Mouse (Mus musculus): ENCODE data around the gene Prkar2b. TPM values are rescaled to one million over a fixed set of nuclear protein-coding genes. Genes with fewer than 3 reads are reported as not detected.
A peak's percentile ranks its signal among the peaks of the same experiment; 100 is the strongest.

Prkar2b gene
- polyA plus RNA-seq, 1 experiment from 2014 or later = 27.3 TPM

DNA sequence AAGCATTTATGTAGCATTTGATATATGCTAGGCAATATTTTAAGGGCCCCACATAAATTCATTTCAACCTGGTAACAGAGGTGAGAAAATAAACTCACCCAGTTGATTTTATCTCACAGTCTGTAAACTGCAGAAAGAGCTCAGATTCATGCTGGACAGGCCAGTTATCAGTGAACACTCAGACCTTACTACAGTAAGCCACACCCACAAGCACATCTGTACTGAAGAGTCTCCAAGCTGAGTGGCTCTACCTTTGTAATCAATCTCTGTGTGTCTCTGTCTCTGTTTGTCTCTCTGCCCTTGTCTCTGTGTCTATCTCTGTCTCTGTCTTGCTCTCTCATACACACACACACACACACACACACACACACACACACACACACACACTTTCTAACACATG, 71.4 kb downstream of the Prkar2b start:
- no peak overlapping the region for H3K4me3 ChIP-seq (ENCODE audit: low read length)
- H3K4me1 ChIP-seq (ENCODE audit: control insufficient read depth, insufficient read depth, low read length) = 0 out of 2 replicates have a peak, but pooled peaks cover 1% of the 10 kb centered on the region
- no peaks in the 10 kb centered on the region for H3K27me3 ChIP-seq (ENCODE audit: control insufficient read depth, insufficient read depth, low read length)
- H3K9me3 ChIP-seq (ENCODE audit: control insufficient read depth, low read length) = no peaks in the 10 kb centered on the region
- H3K36me3 ChIP-seq (ENCODE audit: control insufficient read depth, insufficient read depth, low read length) = no peaks in the 10 kb centered on the region; the same call in 1 of the 2 replicates
- no peak overlapping the region for H3K4me2 ChIP-seq (replicated peaks; ENCODE audit: low read depth, low read length)
- ATAC-seq (ENCODE audit: low FRiP score, low TSS enrichment) = no peak
- H3K9ac ChIP-seq (ENCODE audit: low read depth, low read length) = no peak overlapping the region
- H3K27ac ChIP-seq (ENCODE audit: low read depth, low read length) = no peak overlapping the region

DNA sequence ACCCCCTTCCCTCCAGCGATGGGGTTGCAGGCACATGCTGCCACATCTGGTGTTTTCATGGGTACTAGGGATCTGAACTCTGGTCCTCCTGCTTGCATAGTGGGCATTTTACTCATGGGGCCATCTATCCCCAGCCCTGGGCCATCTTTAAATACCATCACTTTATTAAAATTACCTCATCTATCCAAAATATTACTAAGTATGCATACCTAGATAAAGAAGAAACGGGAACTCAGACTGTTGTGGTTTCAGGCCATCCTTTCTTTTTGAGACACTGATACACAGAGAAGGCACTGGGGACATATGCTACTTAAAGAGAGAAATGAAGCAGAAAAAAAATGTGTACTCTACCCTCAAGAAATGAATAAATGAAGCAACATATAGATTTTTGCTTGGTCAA, 74.6 kb downstream of the Prkar2b start:
- Histone ChIP-seq H3K9ac (ENCODE audit: low read depth, low read length) (no peak overlapping the region), H3K4me3 (ENCODE audit: low read length) (no peak overlapping the region), H3K9me3 (ENCODE audit: control insufficient read depth, low read length) (no peaks in the 10 kb centered on the region), H3K4me2 (replicated peaks; ENCODE audit: low read depth, low read length) (no peak overlapping the region), H3K27ac (ENCODE audit: low read depth, low read length) (no peak overlapping the region), H3K4me1 (ENCODE audit: control insufficient read depth, insufficient read depth, low read length) (0 out of 2 replicates have a peak, but pooled peaks cover 2% of the 10 kb centered on the region), H3K27me3 (ENCODE audit: control insufficient read depth, insufficient read depth, low read length) (no peaks in the 10 kb centered on the region), H3K36me3 (ENCODE audit: control insufficient read depth, insufficient read depth, low read length) (no peaks in the 10 kb centered on the region; the same call in 1 of the 2 replicates)
- 99% methylated on average over 2 of the region's 2 CpGs for WGBS
- no peak for ATAC-seq (ENCODE audit: low FRiP score, low TSS enrichment)

DNA sequence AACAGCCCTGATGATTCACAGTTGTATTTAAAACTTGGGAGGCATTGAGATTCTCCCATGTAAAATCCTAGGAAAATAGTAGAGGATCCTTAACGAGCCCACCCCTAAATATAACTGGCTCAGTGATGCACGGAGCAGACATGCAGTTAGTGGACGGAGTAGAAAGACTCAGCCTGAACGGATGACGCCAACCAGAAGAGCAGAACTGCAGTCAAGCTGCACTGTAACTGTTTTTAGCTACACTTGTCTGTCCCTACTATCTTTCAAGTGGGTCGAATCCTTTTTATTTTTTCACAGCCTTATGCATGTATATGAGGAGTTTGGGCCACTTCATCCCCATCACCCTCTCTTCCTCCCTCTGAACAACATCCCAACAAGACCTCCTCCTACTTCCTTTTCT, 75.4 kb downstream of the Prkar2b start:
- no peak overlapping the region for H3K27ac ChIP-seq (ENCODE audit: low read depth, low read length)
- 0 out of 2 replicates have a peak, but pooled peaks cover 2% of the 10 kb centered on the region for H3K4me1 ChIP-seq (ENCODE audit: control insufficient read depth, insufficient read depth, low read length)
- H3K9ac ChIP-seq (ENCODE audit: low read depth, low read length) = no peak overlapping the region
- H3K27me3 ChIP-seq (ENCODE audit: control insufficient read depth, insufficient read depth, low read length) = no peaks in the 10 kb centered on the region
- H3K36me3 ChIP-seq (ENCODE audit: control insufficient read depth, insufficient read depth, low read length) = no peaks in the 10 kb centered on the region; the same call in 1 of the 2 replicates
- H3K4me3 ChIP-seq (ENCODE audit: low read length) = no peak overlapping the region
- ATAC-seq (ENCODE audit: low FRiP score, low TSS enrichment) = no peak
- 86% methylated on average over 6 of the region's 6 CpGs for WGBS
- no peaks in the 10 kb centered on the region for H3K9me3 ChIP-seq (ENCODE audit: control insufficient read depth, low read length)
- no peak overlapping the region for H3K4me2 ChIP-seq (replicated peaks; ENCODE audit: low read depth, low read length)

DNA sequence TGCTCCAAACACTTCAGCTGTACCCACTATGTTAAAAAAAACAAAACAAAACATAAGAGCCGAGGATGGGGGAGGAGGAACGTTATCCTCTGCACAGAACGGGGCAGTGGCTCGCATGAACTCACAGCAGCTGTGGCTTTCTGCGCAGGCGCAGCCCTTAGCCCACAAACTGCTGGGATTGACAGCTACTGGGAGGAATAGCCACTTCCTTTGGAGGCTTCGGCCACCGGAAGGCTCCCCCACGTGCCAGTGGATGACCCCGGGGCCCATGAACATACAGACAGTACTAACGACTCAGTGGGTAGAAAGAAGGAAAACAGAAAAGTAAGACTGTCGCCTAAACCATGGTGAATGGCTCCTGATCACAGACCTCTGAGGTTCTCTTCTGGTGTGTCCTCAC, 76.4 kb downstream of the Prkar2b start:
- no peaks in the 10 kb centered on the region for H3K9me3 ChIP-seq (ENCODE audit: control insufficient read depth, low read length)
- H3K4me2 ChIP-seq (replicated peaks; ENCODE audit: low read depth, low read length) = no peak overlapping the region; the same call in 1 of the 2 replicates
- no peaks in the 10 kb centered on the region; the same call in 1 of the 2 replicates for H3K36me3 ChIP-seq (ENCODE audit: control insufficient read depth, insufficient read depth, low read length)
- WGBS = 35% methylated on average over 12 of the region's 12 CpGs
- H3K9ac ChIP-seq (ENCODE audit: low read depth, low read length) = no peak overlapping the region
- 0 out of 2 replicates have a peak, but pooled peaks cover 2% of the 10 kb centered on the region for H3K4me1 ChIP-seq (ENCODE audit: control insufficient read depth, insufficient read depth, low read length)
- no peak overlapping the region for H3K4me3 ChIP-seq (ENCODE audit: low read length)
- H3K27me3 ChIP-seq (ENCODE audit: control insufficient read depth, insufficient read depth, low read length) = no peaks in the 10 kb centered on the region
- H3K27ac ChIP-seq (ENCODE audit: low read depth, low read length) = no peak overlapping the region
- 0 out of 2 replicates have a peak, but pooled peaks have one; percentile 73 for ATAC-seq (ENCODE audit: low FRiP score, low TSS enrichment)

DNA sequence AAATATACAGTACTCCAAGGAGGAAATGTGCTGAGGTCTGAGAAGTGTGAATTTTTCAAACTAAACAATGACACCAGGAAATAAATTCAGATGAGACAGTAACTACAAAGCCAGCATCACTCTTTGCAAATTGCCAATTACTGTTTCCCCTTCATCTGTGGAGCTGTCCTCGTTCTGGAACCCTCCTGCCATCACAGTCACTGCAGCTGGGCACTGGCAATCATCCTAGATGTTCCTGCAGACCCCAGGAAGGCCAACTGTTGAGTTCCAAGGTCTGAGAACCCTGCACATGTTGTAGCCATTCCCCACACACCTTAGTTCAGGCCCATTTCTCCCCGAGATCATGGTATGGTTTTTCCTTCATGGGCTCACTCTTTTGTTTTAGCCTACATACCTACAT, 76.9 kb downstream of the Prkar2b start:
- Histone ChIP-seq H3K4me2 (replicated peaks; ENCODE audit: low read depth, low read length) (no peak overlapping the region; the same call in 1 of the 2 replicates), H3K4me3 (ENCODE audit: low read length) (no peak overlapping the region), H3K9me3 (ENCODE audit: control insufficient read depth, low read length) (no peaks in the 10 kb centered on the region), H3K9ac (ENCODE audit: low read depth, low read length) (no peak overlapping the region), H3K36me3 (ENCODE audit: control insufficient read depth, insufficient read depth, low read length) (no peaks in the 10 kb centered on the region; the same call in 1 of the 2 replicates), H3K4me1 (ENCODE audit: control insufficient read depth, insufficient read depth, low read length) (0 out of 2 replicates have a peak, but pooled peaks cover 2% of the 10 kb centered on the region), H3K27ac (ENCODE audit: low read depth, low read length) (no peak overlapping the region), H3K27me3 (ENCODE audit: control insufficient read depth, insufficient read depth, low read length) (no peaks in the 10 kb centered on the region)
- WGBS = 67% methylated on average over 2 of the region's 2 CpGs
- ATAC-seq (ENCODE audit: low FRiP score, low TSS enrichment) = 0 out of 2 replicates have a peak, but pooled peaks have one; percentile 9

DNA sequence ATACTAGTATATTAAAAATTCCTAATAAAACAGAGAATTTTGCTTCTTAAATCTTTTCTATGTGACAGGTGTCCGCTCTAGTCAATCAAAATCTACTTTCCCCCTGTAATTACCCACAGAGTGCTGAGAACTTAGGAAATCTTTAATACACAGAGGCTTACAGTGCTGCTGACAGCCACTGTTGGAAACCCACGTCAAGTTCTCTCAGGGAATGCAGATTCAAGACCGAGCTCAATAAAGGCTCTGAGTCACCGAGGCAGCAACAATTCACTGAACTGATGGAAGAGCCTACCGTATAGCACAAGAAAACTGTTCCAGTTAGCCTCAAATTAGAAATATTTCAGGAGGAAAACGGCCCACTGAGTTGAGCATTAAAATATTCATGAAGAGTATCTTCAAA, 77.3 kb downstream of the Prkar2b start:
- 88% methylated on average over 6 of the region's 6 CpGs for WGBS
- Histone ChIP-seq H3K36me3 (ENCODE audit: control insufficient read depth, insufficient read depth, low read length) (no peaks in the 10 kb centered on the region; the same call in 1 of the 2 replicates), H3K4me3 (ENCODE audit: low read length) (no peak overlapping the region)

DNA sequence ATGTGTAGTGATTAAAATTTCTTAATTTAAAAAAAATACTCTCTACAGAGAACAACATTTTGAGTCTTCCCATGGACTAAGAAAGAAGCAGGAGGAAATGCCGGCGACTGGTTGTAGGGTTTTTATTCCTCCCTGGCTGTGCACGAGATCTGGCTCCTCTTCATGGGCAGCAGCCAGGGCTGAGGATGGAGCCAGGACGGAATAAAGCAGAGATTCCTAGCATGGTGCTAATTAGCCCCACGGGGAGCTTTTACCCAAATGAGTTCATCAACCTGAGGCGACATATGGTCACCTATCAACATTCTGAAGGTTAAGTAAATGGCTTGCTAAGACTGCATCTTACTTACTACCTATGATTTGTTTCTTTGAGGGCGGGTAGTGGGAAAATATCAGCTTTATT, 77.9 kb downstream of the Prkar2b start:
- no peak overlapping the region for H3K4me2 ChIP-seq (replicated peaks; ENCODE audit: low read depth, low read length)
- H3K4me3 ChIP-seq (ENCODE audit: low read length) = no peak overlapping the region
- H3K27ac ChIP-seq (ENCODE audit: low read depth, low read length) = no peak overlapping the region
- WGBS = 69% methylated on average over 7 of the region's 7 CpGs
- H3K9ac ChIP-seq (ENCODE audit: low read depth, low read length) = no peak overlapping the region
- H3K9me3 ChIP-seq (ENCODE audit: control insufficient read depth, low read length) = no peaks in the 10 kb centered on the region
- no peak for ATAC-seq (ENCODE audit: low FRiP score, low TSS enrichment)
- 0 out of 2 replicates have a peak, but pooled peaks cover 2% of the 10 kb centered on the region for H3K4me1 ChIP-seq (ENCODE audit: control insufficient read depth, insufficient read depth, low read length)
- no peaks in the 10 kb centered on the region for H3K27me3 ChIP-seq (ENCODE audit: control insufficient read depth, insufficient read depth, low read length)
- no peaks in the 10 kb centered on the region; the same call in 1 of the 2 replicates for H3K36me3 ChIP-seq (ENCODE audit: control insufficient read depth, insufficient read depth, low read length)

More for the DNA sequence above, 77.3 kb downstream of the Prkar2b start:
- H3K4me2 ChIP-seq (replicated peaks; ENCODE audit: low read depth, low read length) = no peak overlapping the region
- no peak overlapping the region for H3K27ac ChIP-seq (ENCODE audit: low read depth, low read length)
- H3K27me3 ChIP-seq (ENCODE audit: control insufficient read depth, insufficient read depth, low read length) = no peaks in the 10 kb centered on the region
- H3K9ac ChIP-seq (ENCODE audit: low read depth, low read length) = no peak overlapping the region
- H3K4me1 ChIP-seq (ENCODE audit: control insufficient read depth, insufficient read depth, low read length) = 0 out of 2 replicates have a peak, but pooled peaks cover 2% of the 10 kb centered on the region
- no peaks in the 10 kb centered on the region for H3K9me3 ChIP-seq (ENCODE audit: control insufficient read depth, low read length)
- ATAC-seq (ENCODE audit: low FRiP score, low TSS enrichment) = no peak

DNA sequence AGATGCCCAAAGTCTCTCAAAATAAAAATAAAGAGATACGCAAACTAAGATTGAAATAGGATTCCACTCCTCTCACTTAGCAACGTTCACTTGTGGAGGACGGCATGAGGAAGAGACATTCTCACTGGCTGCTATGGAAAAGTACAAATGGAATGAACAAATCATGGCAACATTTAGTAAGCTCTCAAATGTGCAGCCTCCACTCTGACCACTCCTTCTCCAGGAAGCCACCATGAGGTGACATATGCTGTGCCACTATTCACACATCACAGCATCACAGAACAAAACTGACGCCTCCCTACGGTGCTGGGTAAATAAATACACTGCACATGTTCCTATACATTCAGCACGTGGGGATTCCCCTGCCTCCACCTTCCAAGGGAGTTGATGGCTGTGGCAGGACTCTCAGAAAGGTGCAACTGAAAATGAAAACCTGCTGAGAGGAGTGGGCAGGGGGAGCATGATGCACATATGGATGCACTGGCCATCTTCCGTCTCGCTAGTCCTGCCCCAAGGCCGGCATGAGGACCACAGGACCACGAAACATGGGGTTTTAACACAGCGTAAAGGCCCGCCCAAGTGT, 83.4 kb downstream of the Prkar2b start:
- ATAC-seq (ENCODE audit: low FRiP score, low TSS enrichment) = no peak
- Histone ChIP-seq H3K27ac (ENCODE audit: low read depth, low read length) (no peak overlapping the region), H3K27me3 (ENCODE audit: control insufficient read depth, insufficient read depth, low read length) (no peaks in the 10 kb centered on the region), H3K9ac (ENCODE audit: low read depth, low read length) (no peak overlapping the region), H3K36me3 (ENCODE audit: control insufficient read depth, insufficient read depth, low read length) (no peaks in the 10 kb centered on the region), H3K4me1 (ENCODE audit: control insufficient read depth, insufficient read depth, low read length) (peaks cover 9% of the 10 kb centered on the region; the same call in 1 of the 2 replicates), H3K4me2 (replicated peaks; ENCODE audit: low read depth, low read length) (no peak overlapping the region), H3K4me3 (ENCODE audit: low read length) (no peak overlapping the region), H3K9me3 (ENCODE audit: control insufficient read depth, low read length) (no peaks in the 10 kb centered on the region)
- 70% methylated on average over 12 of the region's 12 CpGs for WGBS

DNA sequence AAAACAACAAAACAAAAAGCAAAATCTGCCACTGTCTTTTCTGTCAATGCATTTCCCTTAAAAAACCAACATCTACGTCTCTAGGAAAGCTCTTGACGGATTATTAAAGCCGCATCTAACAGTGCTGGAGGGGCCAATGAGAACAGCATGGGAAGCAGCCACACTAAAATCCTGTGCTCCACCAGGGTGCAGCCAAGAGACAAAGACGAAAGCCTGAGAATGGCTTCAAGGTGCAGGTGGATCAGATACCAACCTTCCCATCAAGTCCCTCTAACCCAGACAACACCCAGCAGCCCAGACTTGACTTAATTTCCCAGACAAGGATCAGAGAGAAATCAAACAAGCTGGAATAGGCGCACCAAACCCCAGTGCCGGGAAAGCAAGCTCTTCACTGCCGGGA, 84.6 kb downstream of the Prkar2b start:
- H3K36me3 ChIP-seq (ENCODE audit: control insufficient read depth, insufficient read depth, low read length) = no peaks in the 10 kb centered on the region
- ATAC-seq (ENCODE audit: low FRiP score, low TSS enrichment) = no peak
- H3K9me3 ChIP-seq (ENCODE audit: control insufficient read depth, low read length) = no peaks in the 10 kb centered on the region
- 55% methylated on average over 7 of the region's 7 CpGs for WGBS
- H3K27ac ChIP-seq (ENCODE audit: low read depth, low read length) = no peak overlapping the region
- H3K4me1 ChIP-seq (ENCODE audit: control insufficient read depth, insufficient read depth, low read length) = peaks cover 9% of the 10 kb centered on the region; the same call in 1 of the 2 replicates
- no peak overlapping the region for H3K4me3 ChIP-seq (ENCODE audit: low read length)
- no peak overlapping the region for H3K4me2 ChIP-seq (replicated peaks; ENCODE audit: low read depth, low read length)
- no peaks in the 10 kb centered on the region for H3K27me3 ChIP-seq (ENCODE audit: control insufficient read depth, insufficient read depth, low read length)
- H3K9ac ChIP-seq (ENCODE audit: low read depth, low read length) = no peak overlapping the region
